Mouse (Mus musculus): ENCODE data around the gene Armc6. TPM values are rescaled to one million over a fixed set of nuclear protein-coding genes. Genes with fewer than 3 reads are reported as not detected.
A peak's percentile ranks its signal among the peaks of the same experiment; 100 is the strongest.
"Not testable (repeated sequence)": the region's sequence is repeated elsewhere in the genome, so short reads cannot be mapped to it uniquely, and the experiment has no call there.

The Armc6 gene
- total RNA-seq, 1 experiment from 2014 or later = 11.3 TPM

GRCm38 (mm10) chr8:70233606-70234005 lies 660 bp downstream of the Armc6 start:
- DNase-seq = no peak

GRCm38 (mm10) chr8:70230837-70231236 lies 3.4 kb downstream of the Armc6 start:
- DNase-seq = peak; percentile 37

- no peak for DNase-seq
Measured at GRCm38 (mm10) chr8:70227997-70228396, 6.3 kb downstream of the Armc6 start.

- peak; percentile 71 for DNase-seq
Measured at GRCm38 (mm10) chr8:70223341-70223740, 10.9 kb downstream of the Armc6 start.

- no peak for DNase-seq
Measured at GRCm38 (mm10) chr8:70222041-70222440, 12.2 kb downstream of the Armc6 start.

GRCm38 (mm10) chr8:70220911-70221310 lies 13.4 kb downstream of the Armc6 start:
- peak; percentile 44 for DNase-seq

- DNase-seq = peak; percentile 88
Measured at GRCm38 (mm10) chr8:70220236-70220840, 13.9 kb downstream of the Armc6 start.

GRCm38 (mm10) chr8:70219107-70219684 lies 15.1 kb downstream of the Armc6 start:
- peak; percentile 26 for DNase-seq

- DNase-seq = no peak
Measured at GRCm38 (mm10) chr8:70217441-70217840, 16.8 kb downstream of the Armc6 start.

GRCm38 (mm10) chr8:70216566-70216965 lies 17.7 kb downstream of the Armc6 start:
- peak; percentile 74 for DNase-seq

GRCm38 (mm10) chr8:70216161-70216560 lies 18.1 kb downstream of the Armc6 start:
- not testable (repeated sequence) for DNase-seq

- no peak for DNase-seq
Measured at GRCm38 (mm10) chr8:70215092-70215491, 19.2 kb downstream of the Armc6 start.

GRCm38 (mm10) chr8:70214411-70214810 lies 19.9 kb downstream of the Armc6 start:
- no peak for DNase-seq

GRCm38 (mm10) chr8:70212112-70213055 lies 21.9 kb downstream of the Armc6 start, which contains the start of gene Slc25a42:
Gene Slc25a42 (minus strand): TSS chr8:70212305.
- DNase-seq = peak; percentile 98

- DNase-seq = peak; percentile 69
Measured at GRCm38 (mm10) chr8:70211726-70212111, 22.5 kb downstream of the Armc6 start.

- no peak for DNase-seq
Measured at GRCm38 (mm10) chr8:70211275-70211674, 23.0 kb downstream of the Armc6 start.

- DNase-seq = no peak
Measured at GRCm38 (mm10) chr8:70210538-70210937, 23.7 kb downstream of the Armc6 start.

- no peak for DNase-seq
Measured at GRCm38 (mm10) chr8:70208130-70208529, 26.1 kb downstream of the Armc6 start.

- DNase-seq = no peak
Measured at GRCm38 (mm10) chr8:70204757-70205156, 29.5 kb downstream of the Armc6 start.

- DNase-seq = no peak
Measured at GRCm38 (mm10) chr8:70203072-70203471, 31.2 kb downstream of the Armc6 start.

GRCm38 (mm10) chr8:70201417-70201816 lies 32.8 kb downstream of the Armc6 start:
- no peak for DNase-seq

- DNase-seq = no peak
Measured at GRCm38 (mm10) chr8:70200098-70200681, 34.1 kb downstream of the Armc6 start.

GRCm38 (mm10) chr8:70197603-70198002 lies 36.7 kb downstream of the Armc6 start:
- no peak for DNase-seq
